Comparison of ENCODE assay signal across 13 mouse cellular contexts in the genomic region with DNA sequence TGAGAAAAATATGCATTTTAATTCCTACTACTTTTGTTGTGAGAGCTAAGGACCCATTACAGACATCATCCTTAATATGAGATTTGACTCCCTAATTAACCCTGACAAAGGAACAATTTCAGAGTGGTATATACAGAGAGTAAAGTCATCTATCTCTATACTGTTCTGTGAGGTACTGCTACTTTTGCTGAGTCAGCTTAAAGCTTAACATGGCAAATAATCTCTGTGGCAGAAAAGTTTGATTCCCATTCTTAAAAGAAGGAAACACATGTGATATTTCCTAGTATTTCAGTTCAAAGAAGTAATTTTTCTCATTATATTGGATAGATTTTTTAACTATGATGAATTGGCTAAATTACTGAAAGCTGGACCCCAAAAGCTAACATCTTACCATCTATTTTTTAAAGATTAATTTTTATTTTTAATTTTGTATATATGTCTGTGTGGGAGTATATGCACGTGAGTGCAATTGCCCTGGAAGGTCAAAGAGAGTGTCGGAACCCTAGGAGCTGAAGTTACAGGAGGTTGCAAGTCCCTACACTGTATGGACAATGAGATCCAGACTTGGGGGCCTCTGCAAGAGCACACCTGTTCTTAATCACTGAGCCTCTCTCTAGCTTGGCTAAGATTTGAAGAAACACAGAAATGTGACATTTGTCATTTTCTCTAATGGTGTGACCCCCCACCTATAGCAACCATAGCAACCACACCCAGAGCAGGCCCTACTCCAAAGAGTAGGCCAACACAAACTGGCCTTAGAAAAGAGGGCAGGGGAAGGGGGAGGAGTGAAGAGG.
"Had no signal": no experiment of that assay in that cellular context is flagged by ENCODE, and none has a peak within 500 bp of the region (broad histone marks: within the 10 kb centered on the region; RNA-seq: fewer than 3 reads in every experiment).

No protein-coding gene starts in this region.

- H3K27ac ChIP-seq: kidney, postnatal 0 days; layer of hippocampus, adult 2 months; liver, embryonic 13.5 days; macrophage; midbrain, embryonic 10.5 days; midbrain, embryonic 15.5 days; neural tube, embryonic 13.5 days had no signal

- H3K9ac ChIP-seq: liver, embryonic 13.5 days; midbrain, embryonic 15.5 days; neural tube, embryonic 13.5 days had no signal

- H3K4me1 ChIP-seq: liver, embryonic 13.5 days; midbrain, embryonic 10.5 days; midbrain, embryonic 15.5 days; neural tube, embryonic 13.5 days had no signal

- H3K4me2 ChIP-seq: liver, embryonic 13.5 days; midbrain, embryonic 15.5 days; neural tube, embryonic 13.5 days had no signal

- H3K27me3 ChIP-seq: liver, embryonic 13.5 days; midbrain, embryonic 15.5 days; neural tube, embryonic 13.5 days had no signal

- H3K36me3 ChIP-seq: liver, embryonic 13.5 days; midbrain, embryonic 10.5 days; midbrain, embryonic 15.5 days; neural tube, embryonic 13.5 days had no signal

- ATAC-seq: midbrain, embryonic 15.5 days had no signal

- H3K9me3 ChIP-seq: liver, embryonic 13.5 days; midbrain, embryonic 10.5 days; midbrain, embryonic 15.5 days; neural tube, embryonic 13.5 days had no signal

- DNase-seq: kidney, postnatal 25 days; layer of hippocampus, adult 9-11 months; liver, embryonic 13.5 days; lung, adult 2 months; lung, postnatal 14 days; thymus, adult 18-20 months; thymus, postnatal 36 days had no signal

- H3K4me3 ChIP-seq: layer of hippocampus, adult 2 months; liver, embryonic 13.5 days; midbrain, embryonic 10.5 days; midbrain, embryonic 15.5 days; neural tube, embryonic 13.5 days had no signal
